8 mouse cellular contexts compared by ENCODE assay signal in genomic region chr8:123422056-123422780, GRCm38 (mm10). TPM values are rescaled to one million over a fixed set of nuclear protein-coding genes. Genes with fewer than 3 reads are reported as not detected.
A peak's percentile ranks its signal among the peaks of the same experiment; 100 is the strongest.
DNase-seq lines count a peak whose midpoint lies in the region; ATAC-seq lines count a peak whose summit lies in the region.

No protein-coding gene starts in this region.

- H3K27ac ChIP-seq in intestine, embryonic 15.5 days = no peak overlapping the region
- no peak overlapping the region for H3K27ac ChIP-seq in limb, embryonic 10.5 days
- H3K27ac ChIP-seq in midbrain, embryonic 10.5 days (replicated peaks) = no peak overlapping the region

- WGBS in intestine, embryonic 15.5 days = 10% methylated on average over 17 of the region's 17 CpGs
- 16% methylated on average over 17 of the region's 17 CpGs for WGBS in limb, embryonic 10.5 days
- 22% methylated on average over 17 of the region's 17 CpGs for WGBS in midbrain, embryonic 10.5 days

- peak overlapping the region; percentile 62 for H3K4me2 ChIP-seq in intestine, embryonic 15.5 days (replicated peaks)

- H3K4me1 ChIP-seq in intestine, embryonic 15.5 days (replicated peaks) = no peaks in the 10 kb centered on the region
- H3K4me1 ChIP-seq in limb, embryonic 10.5 days = 0 out of 2 replicates have a peak, but pooled peaks cover 6% of the 10 kb centered on the region
- peaks cover 8% of the 10 kb centered on the region for H3K4me1 ChIP-seq in midbrain, embryonic 10.5 days

- H3K4me3 ChIP-seq in intestine, embryonic 15.5 days (replicated peaks) = peak overlapping the region; percentile 26
- H3K4me3 ChIP-seq in limb, embryonic 10.5 days = peak overlapping the region; percentile 34; the same call in 1 of the 2 replicates
- H3K4me3 ChIP-seq in midbrain, embryonic 10.5 days = peak overlapping the region; percentile 35; the same call in 1 of the 2 replicates

- peak; percentile 72; the same call in 1 of the 2 replicates for ATAC-seq in intestine, embryonic 15.5 days

- H3K9ac ChIP-seq in intestine, embryonic 15.5 days = no peak overlapping the region

- H3K9me3 ChIP-seq in intestine, embryonic 15.5 days = 0 out of 2 replicates have a peak, but pooled peaks cover 6% of the 10 kb centered on the region
- peaks cover 4% of the 10 kb centered on the region for H3K9me3 ChIP-seq in limb, embryonic 10.5 days (replicated peaks)
- peaks cover 11% of the 10 kb centered on the region for H3K9me3 ChIP-seq in midbrain, embryonic 10.5 days (replicated peaks)

- peak; percentile 83 to 88 for DNase-seq in left cerebral cortex, adult 18-20 months (ENCODE audit: low spot score in 2 of 2)
- no peak for DNase-seq in left cerebral cortex, adult 11 months (ENCODE audit: low spot score)
- peak; percentile 79 to 83 for DNase-seq in cerebellum, postnatal 36 days
- DNase-seq in frontal cortex, postnatal 36 days (ENCODE audit: low spot score in 2 of 2) = peak; percentile 67 to 86
- DNase-seq in limb, embryonic 10.5 days (ENCODE audit: low spot score) = peak; percentile 75
- peak; percentile 68 for DNase-seq in midbrain, embryonic 10.5 days (ENCODE audit: low spot score)
- peak; percentile 76 to 80 for DNase-seq in right cerebral cortex, postnatal 36 days (ENCODE audit: low spot score in 2 of 2)

- H3K36me3 ChIP-seq in intestine, embryonic 15.5 days = no peaks in the 10 kb centered on the region
- H3K36me3 ChIP-seq in limb, embryonic 10.5 days = no peaks in the 10 kb centered on the region
- H3K36me3 ChIP-seq in midbrain, embryonic 10.5 days = peaks cover 44% of the 10 kb centered on the region

- H3K27me3 ChIP-seq in intestine, embryonic 15.5 days (replicated peaks) = 0 out of 2 replicates have a peak, but pooled peaks cover 2% of the 10 kb centered on the region
- H3K27me3 ChIP-seq in limb, embryonic 10.5 days (ENCODE audit: low read depth, poor library complexity, severe bottlenecking) = peaks cover 6% of the 10 kb centered on the region; the same call in 1 of the 2 replicates
- H3K27me3 ChIP-seq in midbrain, embryonic 10.5 days (ENCODE audit: low read depth, poor library complexity, severe bottlenecking) = no peaks in the 10 kb centered on the region

RNA-seq across cellular contexts. Expression of gene Def8, which starts 1.1 kb away (rescaled TPM):
- total RNA-seq in left cerebral cortex, adult 18-20 months (2021) = 10 to 100 TPM; 52.9 to 56.3 TPM
- polyA plus RNA-seq in intestine, embryonic 15.5 days (2015; fragmentation: Nextera tagmentation; extraction: Ambion mirVana) = 26.0 and 26.4 TPM in 2 replicates
- polyA plus RNA-seq in limb, embryonic 10.5 days (2016; fragmentation: Nextera tagmentation; extraction: Ambion mirVana) = 43.6 and 44.1 TPM in 2 replicates
- 42.1 and 45.9 TPM in 2 replicates for polyA plus RNA-seq in midbrain, embryonic 10.5 days (2016; fragmentation: Nextera tagmentation; extraction: Ambion mirVana)

RNA-seq across cellular contexts. Expression of gene Tubb3, which starts 11.0 kb away (rescaled TPM):
- total RNA-seq in left cerebral cortex, adult 18-20 months (2021) = 100 to 1,000 TPM; 392 to 405 TPM
- 59.1 and 63.8 TPM in 2 replicates for polyA plus RNA-seq in intestine, embryonic 15.5 days (2015; fragmentation: Nextera tagmentation; extraction: Ambion mirVana)
- polyA plus RNA-seq in limb, embryonic 10.5 days (2016; fragmentation: Nextera tagmentation; extraction: Ambion mirVana) = 6.9 and 7.9 TPM in 2 replicates
- polyA plus RNA-seq in midbrain, embryonic 10.5 days (2016; fragmentation: Nextera tagmentation; extraction: Ambion mirVana) = 428 and 665 TPM in 2 replicates

RNA-seq across cellular contexts. Expression of gene Mc1r, which starts 15.3 kb away (rescaled TPM):
- under 1 TPM in 1 of 2 experiments, not detected in 1; 0.12 TPM for total RNA-seq in left cerebral cortex, adult 18-20 months (2021)
- 0.04 TPM in 1 of 2 replicates, not detected in the other for polyA plus RNA-seq in intestine, embryonic 15.5 days (2015; fragmentation: Nextera tagmentation; extraction: Ambion mirVana)
- not detected in 2 replicates for polyA plus RNA-seq in limb, embryonic 10.5 days (2016; fragmentation: Nextera tagmentation; extraction: Ambion mirVana)
- polyA plus RNA-seq in midbrain, embryonic 10.5 days (2016; fragmentation: Nextera tagmentation; extraction: Ambion mirVana) = 0.06 and 0.10 TPM in 2 replicates

RNA-seq across cellular contexts. Expression of gene Tcf25, which starts 48.7 kb away (rescaled TPM):
- total RNA-seq in left cerebral cortex, adult 18-20 months (2021) = 100 to 1,000 TPM; 565 to 596 TPM
- 147 and 170 TPM in 2 replicates for polyA plus RNA-seq in intestine, embryonic 15.5 days (2015; fragmentation: Nextera tagmentation; extraction: Ambion mirVana)
- polyA plus RNA-seq in limb, embryonic 10.5 days (2016; fragmentation: Nextera tagmentation; extraction: Ambion mirVana) = 116 and 138 TPM in 2 replicates
- polyA plus RNA-seq in midbrain, embryonic 10.5 days (2016; fragmentation: Nextera tagmentation; extraction: Ambion mirVana) = 150 and 167 TPM in 2 replicates

RNA-seq across cellular contexts. Expression of gene Afg3l1, which starts 55.5 kb away (rescaled TPM):
- total RNA-seq in left cerebral cortex, adult 18-20 months (2021) = 10 to 100 TPM; 26.8 to 32.8 TPM
- polyA plus RNA-seq in intestine, embryonic 15.5 days (2015; fragmentation: Nextera tagmentation; extraction: Ambion mirVana) = 43.4 and 51.2 TPM in 2 replicates
- polyA plus RNA-seq in limb, embryonic 10.5 days (2016; fragmentation: Nextera tagmentation; extraction: Ambion mirVana) = 57.2 and 65.0 TPM in 2 replicates
- 69.3 and 74.2 TPM in 2 replicates for polyA plus RNA-seq in midbrain, embryonic 10.5 days (2016; fragmentation: Nextera tagmentation; extraction: Ambion mirVana)
